Mouse (Mus musculus) embryonic facial prominence, embryonic 10.5 days (tissue): Measurements from ENCODE around the gene March10. TPM values are rescaled to one million over a fixed set of nuclear protein-coding genes. Genes with fewer than 3 reads are reported as not detected.

ENCODE experiments used
- DNase-seq: peaks from one replicate; pipeline ENCODE4 v3.0.0-alpha.2; 2017; ENCODE audit warnings: low spot score
- H3K27ac ChIP-seq: fragments of 300-500 bp; sonication (generic); replicated peaks from 2 replicates; pipeline ENCODE4 v1.5.1; 2016; ENCODE audit warnings: mild to moderate bottlenecking
- H3K27me3 ChIP-seq: fragments of 300-500 bp; sonication (generic); replicated peaks from 2 replicates; pipeline ENCODE4 v1.6.1; 2016; ENCODE audit warnings: low read depth, mild to moderate bottlenecking; ENCODE audit not compliant: poor library complexity, severe bottlenecking
- H3K36me3 ChIP-seq: fragments of 300-500 bp; sonication (generic); replicated peaks from 2 replicates; pipeline ENCODE4 v1.6.1; 2016; ENCODE audit warnings: mild to moderate bottlenecking, moderate library complexity
- H3K4me1 ChIP-seq: fragments of 300-500 bp; sonication (generic); 2 replicates; pipeline ENCODE4 v1.6.1; 2016
- H3K4me3 ChIP-seq: fragments of 300-500 bp; sonication (generic); 2 replicates; pipeline ENCODE4 v1.5.1; 2016; ENCODE audit warnings: mild to moderate bottlenecking, moderate library complexity
- H3K9me3 ChIP-seq: fragments of 300-500 bp; sonication (generic); 2 replicates; pipeline ENCODE4 v1.6.1; 2016; ENCODE audit warnings: mild to moderate bottlenecking
- WGBS: fragments of 180-500 bp; shearing (Covaris S2); methylation state at CpG from one replicate; pipeline ENCODE4 v1.1.7; 2016; 5-methylcytosine and 5-hydroxymethylcytosine counted together
- polyA plus RNA-seq: library from polyadenylated mRNA; unstranded; fragments of >200 nt; fragmentation: Nextera tagmentation; extraction: Ambion mirVana; gene quantifications from 2 replicates; pipeline ENCODE4 v1.2.1, GENCODE M21; 2016

The March10 gene
- polyA plus RNA-seq, 1 experiment from 2014 or later: 0.06 TPM

DNA sequence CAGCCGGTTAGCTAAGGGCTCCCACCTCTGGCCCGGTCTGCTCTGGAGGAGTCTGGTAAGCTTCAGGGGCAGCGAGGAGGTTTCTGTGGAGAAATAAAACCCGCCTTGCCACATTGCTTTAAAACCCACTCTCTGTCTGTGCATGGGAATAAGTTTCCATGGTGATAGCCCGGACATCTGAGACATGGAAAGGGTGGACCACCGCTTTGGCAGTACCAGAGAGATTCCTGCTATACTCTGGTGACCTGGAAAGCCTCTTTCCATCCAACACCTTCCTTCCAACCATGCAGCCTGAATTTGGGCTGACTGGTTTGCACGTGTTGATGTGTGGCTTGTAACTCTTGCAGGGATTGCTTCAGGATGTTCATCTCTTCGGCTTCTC is 142.9 kb downstream of the March10 start:
- Histone ChIP-seq H3K27ac (peak overlapping the region; percentile 80), H3K27me3 (no peaks in the 10 kb centered on the region), H3K4me1 (peaks cover 65% of the 10 kb centered on the region), H3K36me3 (peaks cover 41% of the 10 kb centered on the region), H3K4me3 (peak overlapping the region; percentile 35), H3K9me3 (no peaks in the 10 kb centered on the region)
- 32% methylated on average over 8 of the region's 8 CpGs for whole genome bisulfite sequencing
- DNase-seq: no peak

DNA sequence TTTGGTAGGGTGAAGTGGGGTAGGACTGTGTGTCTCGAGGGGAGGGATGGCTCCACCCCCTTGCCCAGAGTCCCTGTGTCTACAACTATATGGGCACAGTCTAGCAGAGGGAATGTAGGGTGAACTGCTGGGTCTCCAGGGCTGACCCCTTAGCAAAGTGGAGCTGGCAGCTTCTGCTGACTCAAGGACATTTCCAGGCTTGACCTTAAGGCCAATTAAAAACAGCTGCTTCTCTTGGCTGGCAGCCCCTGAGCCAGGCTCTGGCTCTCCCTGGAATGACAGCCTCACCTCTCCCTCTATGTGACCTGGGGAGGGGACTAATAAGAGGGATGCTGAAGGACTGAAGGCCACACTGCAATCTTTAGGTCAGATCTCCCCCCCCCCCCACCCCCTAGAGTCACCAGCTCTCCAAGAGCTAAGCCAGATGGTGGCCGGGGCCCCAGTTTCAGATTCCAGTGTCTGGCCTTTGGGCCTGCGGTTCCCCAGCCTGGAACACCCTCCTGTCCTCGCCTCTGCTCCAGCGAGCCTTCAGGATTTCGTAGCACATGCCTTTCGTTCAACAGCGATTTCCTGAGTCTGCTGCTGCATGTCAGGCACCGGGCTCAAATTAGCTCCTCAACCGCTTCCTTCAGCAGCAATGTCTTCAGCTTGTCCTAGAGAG is 143.4 kb downstream of the March10 start:
- DNase-seq: peak; percentile 85
- Histone ChIP-seq H3K27ac (peak overlapping the region; percentile 80), H3K27me3 (no peaks in the 10 kb centered on the region), H3K4me3 (peak overlapping the region; percentile 27), H3K36me3 (peaks cover 42% of the 10 kb centered on the region), H3K9me3 (no peaks in the 10 kb centered on the region), H3K4me1 (peaks cover 69% of the 10 kb centered on the region)
- 19% methylated on average over 10 of the region's 10 CpGs for WGBS

DNA sequence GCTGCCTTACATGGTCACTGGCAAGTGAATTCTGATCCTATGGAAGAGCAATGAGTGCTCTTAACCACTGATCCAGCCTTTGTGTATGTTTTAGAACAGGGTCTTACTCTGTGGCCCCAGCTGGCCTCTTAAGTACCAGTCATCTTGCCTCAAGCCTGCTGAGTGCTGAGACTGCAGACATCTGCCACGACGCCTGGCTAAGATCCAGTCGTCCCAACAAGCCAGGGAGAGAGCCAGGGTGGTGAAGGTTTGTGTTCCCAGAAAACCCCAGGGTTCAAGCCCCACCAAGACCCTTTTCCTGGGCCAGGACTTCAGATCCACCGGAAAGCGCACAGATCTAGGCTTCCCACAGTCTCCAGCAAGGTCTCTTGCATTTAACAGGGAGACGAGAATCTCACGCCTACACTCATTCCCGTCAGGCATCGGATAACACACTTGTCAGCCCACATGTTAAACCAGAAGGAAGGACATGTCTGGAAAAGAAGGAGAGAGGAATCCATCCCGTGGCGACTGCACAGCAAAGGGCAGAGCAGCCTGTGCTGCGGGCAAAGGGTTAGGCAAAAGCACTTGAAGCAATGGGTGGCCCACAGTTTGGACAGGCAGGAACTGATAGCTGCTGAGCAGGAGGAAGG is 144.1 kb downstream of the March10 start:
- WGBS: 38% methylated on average over 12 of the region's 12 CpGs
- Histone ChIP-seq H3K27me3 (no peaks in the 10 kb centered on the region), H3K27ac (peak overlapping the region; percentile 80), H3K9me3 (no peaks in the 10 kb centered on the region), H3K4me1 (peaks cover 69% of the 10 kb centered on the region), H3K4me3 (peak overlapping the region; percentile 27; the same call in 1 of the 2 replicates), H3K36me3 (peaks cover 43% of the 10 kb centered on the region)
- peak; percentile 30 for DNase-seq

DNA sequence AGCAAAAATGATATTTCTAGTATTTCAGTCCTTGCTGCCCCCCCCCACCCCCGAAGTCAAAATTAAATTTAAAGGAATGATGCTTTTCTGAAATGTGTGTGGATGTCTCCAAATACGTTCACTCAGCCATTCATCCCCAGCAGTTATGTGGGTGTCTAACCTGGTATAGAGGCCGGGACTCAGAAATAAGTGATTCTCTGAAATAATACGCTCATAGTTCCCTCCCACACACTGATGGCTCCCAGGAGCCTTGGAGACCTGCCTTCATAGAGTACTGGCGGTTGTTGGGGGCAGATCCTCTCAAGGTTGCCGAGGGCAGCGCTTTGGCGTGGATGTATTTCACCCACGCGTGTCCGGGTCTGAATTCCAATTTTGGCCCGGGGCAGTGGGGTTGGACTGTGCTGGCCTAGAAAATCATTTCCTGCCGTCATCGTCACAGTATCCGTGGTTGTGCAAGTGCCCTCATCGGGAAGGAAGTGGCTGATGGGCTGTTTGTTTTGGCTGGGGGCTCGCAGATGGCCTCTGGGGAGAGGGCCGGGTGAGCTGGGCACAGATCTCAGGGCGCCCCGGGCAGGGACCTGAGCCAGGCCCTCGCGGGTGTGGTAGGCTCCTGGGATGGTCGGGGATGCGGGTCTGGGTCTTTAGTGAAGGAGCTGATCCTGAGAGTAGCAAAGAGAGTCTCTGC is 145.1 kb downstream of the March10 start:
- Histone ChIP-seq H3K9me3 (no peaks in the 10 kb centered on the region), H3K4me1 (peaks cover 74% of the 10 kb centered on the region), H3K27me3 (no peaks in the 10 kb centered on the region), H3K27ac (peak overlapping the region; percentile 80), H3K36me3 (peaks cover 44% of the 10 kb centered on the region), H3K4me3 (peak overlapping the region; percentile 33)
- peak; percentile 39 for DNase-seq
- 38% methylated on average over 24 of the region's 24 CpGs for WGBS

Other genes starting within 250 kb of the March10 start
- gene Mrc2, start 164.1 kb downstream of the March10 start, polyA plus RNA-seq: 26.9 and 27.6 TPM in 2 replicates
- gene Tanc2, start 133.3 kb upstream of the March10 start, polyA plus RNA-seq: 9.8 and 10.0 TPM in 2 replicates